Mouse (Mus musculus) heart, postnatal 0 days (tissue): ENCODE results near the gene Hspa1l.

ENCODE experiments used
- CTCF ChIP-seq: IDR thresholded peaks from 2 replicates; pipeline ENCODE4 v1.5.1; 2016; ENCODE audit warnings: antibody characterized with exemption, control low read depth, low read depth
- EP300 ChIP-seq: IDR thresholded peaks from 2 replicates; pipeline ENCODE4 v1.6.1; 2016; ENCODE audit warnings: antibody characterized with exemption, low read depth

DNA sequence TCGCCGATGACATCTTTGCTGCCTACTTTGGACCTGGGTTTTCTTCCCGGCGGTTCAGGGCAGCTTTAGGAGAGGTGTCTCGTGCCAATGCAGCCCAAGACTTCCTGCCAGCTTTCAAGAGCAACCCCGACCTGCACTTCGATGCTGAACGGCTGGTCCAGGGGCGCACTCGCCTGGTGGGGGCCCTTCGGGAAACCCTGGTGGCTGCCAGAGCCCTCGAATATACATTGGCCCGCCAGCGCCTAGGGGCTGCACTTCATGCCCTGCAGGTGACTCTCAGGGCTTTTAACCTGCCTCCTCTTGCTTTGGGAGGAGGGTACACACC, 45.2 kb downstream of the Hspa1l start:
- no peak for TF ChIP-seq CTCF
- TF ChIP-seq EP300, result no peak
